Mouse (Mus musculus) MEL (cell line): ENCODE measurements at regions not wholly inside any gene's neighbourhood (a gene's known extent, or its start where the extent isn't known, plus 50 kb on each side); places are given as distances from the start of the nearest gene placed in this dataset.

Experiments
- DNase-seq: peaks from one replicate; pipeline ENCODE4 v3.0.0; 2011; ENCODE audit warnings: low read depth, low spot score
- H3K27ac ChIP-seq: 2 replicates; pipeline ENCODE4 v1.5.1; 2012; ENCODE audit warnings: low read depth, mild to moderate bottlenecking, control low read depth, low read length, moderate library complexity; ENCODE audit not compliant: control insufficient read depth
- H3K27me3 ChIP-seq, 2 experiments: fragments of 150-350 bp in 1 of 2; sonication (generic) in 1 of 2; 2 replicates each; pipeline ENCODE4 v1.6.1; 2012; ENCODE audit warnings: low read length in 2 of 2, mild to moderate bottlenecking in 2 of 2, improper control_type of control experiment in 1 of 2, moderate library complexity in 1 of 2; ENCODE audit not compliant: insufficient read depth in 2 of 2, control insufficient read depth in 1 of 2
- H3K36me3 ChIP-seq, 2 experiments: 2 replicates each; pipeline ENCODE4 v1.6.1; 2012 to 2014; ENCODE audit warnings: low read length in 2 of 2, improper control_type of control experiment in 1 of 2, inconsistent platforms in 1 of 2, mild to moderate bottlenecking in 1 of 2; ENCODE audit not compliant: insufficient read depth in 2 of 2, control insufficient read depth in 1 of 2
- H3K4me1 ChIP-seq, 2 experiments: fragments of 150-350 bp in 1 of 2; sonication (generic) in 1 of 2; 2 replicates each; pipeline ENCODE4 v1.6.1; 2012; ENCODE audit warnings: low read length in 2 of 2, improper control_type of control experiment in 1 of 2, mild to moderate bottlenecking in 1 of 2; ENCODE audit not compliant: insufficient read depth in 2 of 2, control insufficient read depth in 1 of 2
- H3K4me3 ChIP-seq, 2 experiments: fragments of 150-350 bp in 1 of 2; sonication (generic) in 1 of 2; 2 replicates each; pipeline ENCODE4 v1.5.1; 2012; ENCODE audit warnings: low read depth in 2 of 2, low read length in 2 of 2, mild to moderate bottlenecking in 2 of 2, moderate library complexity in 2 of 2, control low read depth in 1 of 2, improper control_type of control experiment in 1 of 2; ENCODE audit not compliant: control insufficient read depth in 1 of 2, insufficient read depth in 1 of 2
- H3K79me2 ChIP-seq: 2 replicates; pipeline ENCODE4 v1.6.1; 2012; ENCODE audit warnings: mild to moderate bottlenecking, low read length, moderate library complexity; ENCODE audit not compliant: control insufficient read depth, poor library complexity, insufficient read depth
- H3K9ac ChIP-seq: 2 replicates; pipeline ENCODE4 v1.6.1; 2012; ENCODE audit warnings: low read depth, mild to moderate bottlenecking, control low read depth, low read length, moderate library complexity; ENCODE audit not compliant: control insufficient read depth, poor library complexity, severe bottlenecking
- H3K9me3 ChIP-seq: fragments of 150-350 bp; sonication (generic); replicated peaks from 2 replicates; pipeline ENCODE4 v1.6.1; 2012; ENCODE audit warnings: mild to moderate bottlenecking, low read length, improper control_type of control experiment, moderate library complexity; ENCODE audit not compliant: insufficient read depth
- CHD1 ChIP-seq: IDR thresholded peaks from 2 replicates; pipeline ENCODE4 v1.6.1; 2012; ENCODE audit warnings: low read depth, mild to moderate bottlenecking, inconsistent platforms, low read length, improper control_type of control experiment
- CHD2 ChIP-seq: IDR thresholded peaks from 2 replicates; pipeline ENCODE4 v1.6.1; 2011; ENCODE audit warnings: low read length, improper control_type of control experiment
- CTCF ChIP-seq, 3 experiments: IDR thresholded peaks in 2 of 3; conservative IDR thresholded peaks in 1 of 3; 2 replicates each; pipeline ENCODE4 v1.5.1; 2011 to 2012; ENCODE audit warnings: low read length in 3 of 3, low read depth in 2 of 3, mild to moderate bottlenecking in 2 of 3, improper control_type of control experiment in 1 of 3, inconsistent platforms in 1 of 3, mixed read lengths in 1 of 3, moderate library complexity in 1 of 3; ENCODE audit not compliant: control insufficient read depth in 1 of 3, insufficient read depth in 1 of 3, poor library complexity in 1 of 3, severe bottlenecking in 1 of 3
- GABPA ChIP-seq: IDR thresholded peaks from 2 replicates; pipeline ENCODE4 v1.6.1; 2012; ENCODE audit warnings: low read depth, mild to moderate bottlenecking, inconsistent platforms, low read length, improper control_type of control experiment, moderate library complexity
- MAFK ChIP-seq: IDR thresholded peaks from 2 replicates; pipeline ENCODE4 v1.6.1; 2011; ENCODE audit warnings: low read depth, mild to moderate bottlenecking, low read length, improper control_type of control experiment, borderline replicate concordance
- MAX ChIP-seq: IDR thresholded peaks from 2 replicates; pipeline ENCODE4 v1.6.1; 2011; ENCODE audit warnings: low read length, improper control_type of control experiment
- MAZ ChIP-seq: IDR thresholded peaks from 2 replicates; pipeline ENCODE4 v1.6.1; 2012; ENCODE audit warnings: low read depth, mild to moderate bottlenecking, inconsistent platforms, low read length, improper control_type of control experiment
- MEF2A ChIP-seq: IDR thresholded peaks from 2 replicates; pipeline ENCODE4 v1.6.1; 2014; ENCODE audit warnings: low read depth, mild to moderate bottlenecking, inconsistent platforms, low read length, improper control_type of control experiment; ENCODE audit not compliant: poor library complexity, insufficient replicate concordance, severe bottlenecking; ENCODE audit errors: extremely low read depth
- MXI1 ChIP-seq: IDR thresholded peaks from 2 replicates; pipeline ENCODE4 v1.6.1; 2011; ENCODE audit warnings: mild to moderate bottlenecking, low read depth, low read length, improper control_type of control experiment
- NELFE ChIP-seq: IDR thresholded peaks from 2 replicates; pipeline ENCODE4 v1.6.1; 2011; ENCODE audit warnings: low read depth, low read length, improper control_type of control experiment
- NRF1 ChIP-seq: IDR thresholded peaks from 2 replicates; pipeline ENCODE4 v1.6.1; 2014; ENCODE audit warnings: low read depth, mild to moderate bottlenecking, inconsistent platforms, low read length, improper control_type of control experiment, moderate library complexity; ENCODE audit not compliant: poor library complexity, insufficient read depth, severe bottlenecking
- POLR2A ChIP-seq, 2 experiments: IDR thresholded peaks; 2 replicates each; pipeline ENCODE4 v1.6.1; 2011 to 2012; ENCODE audit warnings: low read length in 2 of 2, mild to moderate bottlenecking in 2 of 2, control low read depth in 1 of 2, improper control_type of control experiment in 1 of 2, low read depth in 1 of 2, moderate library complexity in 1 of 2; ENCODE audit not compliant: control insufficient read depth in 1 of 2, insufficient read depth in 1 of 2, poor library complexity in 1 of 2
- POLR2AphosphoS5 ChIP-seq: IDR thresholded peaks from 2 replicates; pipeline ENCODE4 v1.6.1; 2012; ENCODE audit warnings: low read depth, borderline replicate concordance, mild to moderate bottlenecking, inconsistent platforms, low read length, moderate library complexity, mixed read lengths
- RAD21 ChIP-seq: IDR thresholded peaks from 2 replicates; pipeline ENCODE4 v1.6.1; 2011; ENCODE audit warnings: mild to moderate bottlenecking, low read depth, low read length, improper control_type of control experiment
- RCOR1 ChIP-seq: IDR thresholded peaks from 2 replicates; pipeline ENCODE4 v1.6.1; 2012; ENCODE audit warnings: low read depth, mild to moderate bottlenecking, inconsistent platforms, low read length, improper control_type of control experiment
- SIN3A ChIP-seq: IDR thresholded peaks from 2 replicates; pipeline ENCODE4 v1.6.1; 2012; ENCODE audit warnings: low read length, improper control_type of control experiment, inconsistent platforms
- SMC3 ChIP-seq: IDR thresholded peaks from 2 replicates; pipeline ENCODE4 v1.6.1; 2011; ENCODE audit warnings: low read depth, low read length, improper control_type of control experiment
- TAL1 ChIP-seq: IDR thresholded peaks from 2 replicates; pipeline ENCODE4 v1.6.1; 2012; ENCODE audit warnings: mild to moderate bottlenecking, inconsistent platforms, low read length, moderate library complexity, mixed read lengths
- USF1 ChIP-seq: IDR thresholded peaks from 2 replicates; pipeline ENCODE4 v1.6.1; 2014; ENCODE audit warnings: low read depth, mild to moderate bottlenecking, inconsistent platforms, low read length, improper control_type of control experiment, moderate library complexity
- ZC3H11A ChIP-seq: IDR thresholded peaks from 2 replicates; pipeline ENCODE4 v1.6.1; 2012; ENCODE audit warnings: low read depth, mild to moderate bottlenecking, inconsistent platforms, low read length, improper control_type of control experiment
- ZKSCAN1 ChIP-seq: IDR thresholded peaks from 2 replicates; pipeline ENCODE4 v1.6.1; 2012; ENCODE audit warnings: low read depth, mild to moderate bottlenecking, inconsistent platforms, low read length, improper control_type of control experiment, moderate library complexity
- ZMIZ1 ChIP-seq: IDR thresholded peaks from 2 replicates; pipeline ENCODE4 v1.6.1; 2012; ENCODE audit warnings: low read depth, mild to moderate bottlenecking, inconsistent platforms, low read length, improper control_type of control experiment, moderate library complexity
- ZNF384 ChIP-seq: IDR thresholded peaks from 2 replicates; pipeline ENCODE4 v1.6.1; 2012; ENCODE audit warnings: low read depth, mild to moderate bottlenecking, inconsistent platforms, low read length, improper control_type of control experiment

DNA sequence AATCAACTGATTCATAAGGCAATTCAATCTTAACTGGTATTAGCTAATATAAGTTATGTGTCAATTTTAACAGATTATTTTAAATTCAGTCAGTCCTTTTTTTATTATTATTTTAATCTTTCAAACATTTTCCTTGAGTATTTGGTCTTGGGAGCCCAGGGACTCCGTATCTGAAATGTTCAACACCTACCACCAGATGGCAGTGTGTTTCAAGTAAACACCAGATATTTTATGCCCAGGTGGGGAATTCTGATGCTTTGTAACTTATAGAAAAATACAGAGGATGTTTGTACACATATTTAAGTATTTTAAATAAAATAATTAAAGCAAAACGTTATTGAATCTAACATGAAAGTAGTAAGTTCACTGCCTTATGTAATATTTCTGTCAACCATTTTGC lies 619.2 kb downstream of the Iqcm start:
- H3K4me1 ChIP-seq: no peaks in the 10 kb centered on the region
- no peaks in the 10 kb centered on the region for H3K9me3 ChIP-seq
- no peak overlapping the region for H3K4me3 ChIP-seq
- no peak overlapping the region for H3K9ac ChIP-seq
- H3K79me2 ChIP-seq: no peaks in the 10 kb centered on the region
- DNase-seq: peak; percentile 53
- H3K27me3 ChIP-seq: no peaks in the 10 kb centered on the region
- TF ChIP-seq CHD1: no peak
- no peak for TF ChIP-seq USF1
- no peak for TF ChIP-seq MEF2A
- TF ChIP-seq CTCF (IDR thresholded peaks at IDR 0.05 in 2 of 3, conservative IDR thresholded peaks at IDR 0.05 in 1 of 3; ENCODE audit: control insufficient read depth in 1 of 3, insufficient read depth in 1 of 3, low read depth in 2 of 3, low read length in 3 of 3, poor library complexity in 1 of 3, severe bottlenecking in 1 of 3): peak in 2 of 3 experiments; percentile 47 to 67; a peak in 5 of 6 replicates
- TF ChIP-seq ZKSCAN1: no peak
- TF ChIP-seq RAD21: peak; percentile 77
- TF ChIP-seq SMC3: peak; percentile 63
- no peak for TF ChIP-seq MXI1
- TF ChIP-seq ZC3H11A: peak; percentile 39; the same call in 1 of the 2 replicates
- no peak overlapping the region for H3K27ac ChIP-seq
- no peaks in the 10 kb centered on the region for H3K36me3 ChIP-seq

DNA sequence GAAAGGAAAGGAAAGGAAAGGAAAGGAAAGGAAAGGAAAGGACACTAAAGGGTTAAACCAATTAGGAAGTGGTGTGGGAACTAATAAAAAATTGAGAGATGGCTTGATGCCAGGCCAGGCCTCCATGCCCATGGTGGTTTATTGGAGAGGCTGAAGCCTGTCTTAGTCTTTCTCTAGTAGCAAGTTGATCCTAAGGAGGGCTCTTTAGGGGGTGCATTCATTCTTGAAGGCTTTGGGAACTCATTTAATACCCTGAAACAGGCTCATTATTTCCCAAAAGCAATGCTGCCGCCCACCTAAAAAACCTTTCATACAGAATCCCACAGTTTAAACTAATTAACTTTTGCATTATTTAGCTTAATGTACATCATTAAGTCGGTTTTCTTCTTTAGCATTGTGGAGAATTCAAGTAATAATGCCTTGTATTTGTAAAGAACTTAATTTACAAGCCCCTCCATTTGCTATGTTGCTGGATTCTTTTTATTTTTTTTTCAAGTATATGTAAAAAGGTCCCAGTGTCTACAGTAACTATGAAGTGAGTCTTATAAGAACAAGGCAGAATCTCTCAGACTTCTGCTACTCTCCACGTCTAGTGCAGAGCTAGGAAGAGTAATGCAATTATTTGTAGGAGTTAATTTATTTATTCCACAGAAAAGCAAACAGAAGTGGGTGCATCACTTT lies 624.3 kb downstream of the Iqcm start:
- Histone ChIP-seq H3K27ac (no peak overlapping the region), H3K4me3 (no peak overlapping the region), H3K9me3 (no peaks in the 10 kb centered on the region), H3K27me3 (no peaks in the 10 kb centered on the region), H3K79me2 (no peaks in the 10 kb centered on the region), H3K36me3 (no peaks in the 10 kb centered on the region), H3K9ac (no peak overlapping the region), H3K4me1 (no peaks in the 10 kb centered on the region)
- TF ChIP-seq RCOR1: no peak
- TF ChIP-seq ZMIZ1: no peak
- no peak for TF ChIP-seq RAD21
- no peak for TF ChIP-seq NRF1
- TF ChIP-seq MAX: no peak
- no peak for TF ChIP-seq POLR2A (IDR thresholded peaks at IDR 0.05; ENCODE audit: control insufficient read depth in 1 of 2, insufficient read depth in 1 of 2, low read depth in 1 of 2, low read length in 2 of 2, poor library complexity in 1 of 2)
- TF ChIP-seq ZC3H11A: no peak
- no peak for TF ChIP-seq CHD2
- no peak for TF ChIP-seq SIN3A
- TF ChIP-seq MAFK: no peak
- no peak for TF ChIP-seq MAZ
- no peak for TF ChIP-seq MXI1
- TF ChIP-seq TAL1: no peak
- no peak for TF ChIP-seq CTCF (IDR thresholded peaks at IDR 0.05 in 2 of 3, conservative IDR thresholded peaks at IDR 0.05 in 1 of 3; ENCODE audit: control insufficient read depth in 1 of 3, insufficient read depth in 1 of 3, low read depth in 2 of 3, low read length in 3 of 3, poor library complexity in 1 of 3, severe bottlenecking in 1 of 3)
- TF ChIP-seq NELFE: no peak
- no peak for TF ChIP-seq GABPA
- TF ChIP-seq POLR2AphosphoS5: no peak
- TF ChIP-seq ZNF384: no peak
- DNase-seq: no peak
